Mouse (Mus musculus) liver, embryonic 11.5 days (tissue): ENCODE measurements around the gene Bcl6. TPM values are rescaled to one million over a fixed set of nuclear protein-coding genes. Genes with fewer than 3 reads are reported as not detected.
A peak's percentile ranks its signal among the peaks of the same experiment; 100 is the strongest.

Source experiments
- ATAC-seq: fragments of 200-750 bp; cut with Nextera tagmentation; replicated peaks from 2 replicates; pipeline ENCODE4 v1.8.0; 2017; ENCODE audit warnings: moderate number of reproducible peaks, mild to moderate bottlenecking, moderate TSS enrichment, moderate library complexity; ENCODE audit not compliant: low FRiP score
- DNase-seq: peaks from one replicate; pipeline ENCODE4 v3.0.0-alpha.2; 2017; ENCODE audit warnings: low spot score
- H3K27ac ChIP-seq: fragments of 300-500 bp; sonication (generic); 2 replicates; pipeline ENCODE4 v1.5.1; 2014; ENCODE audit warnings: mild to moderate bottlenecking, low read depth, low read length, control low read depth
- H3K27me3 ChIP-seq: fragments of 300-500 bp; sonication (generic); replicated peaks from 2 replicates; pipeline ENCODE4 v1.6.1; 2014; ENCODE audit warnings: low read length, mixed read lengths; ENCODE audit not compliant: control insufficient read depth, insufficient read depth
- H3K36me3 ChIP-seq: fragments of 300-500 bp; sonication (generic); 2 replicates; pipeline ENCODE4 v1.6.1; 2014; ENCODE audit warnings: mild to moderate bottlenecking, low read length, moderate library complexity, mixed read lengths; ENCODE audit not compliant: control insufficient read depth, insufficient read depth
- H3K4me1 ChIP-seq: fragments of 300-500 bp; sonication (generic); replicated peaks from 2 replicates; pipeline ENCODE4 v1.6.1; 2014; ENCODE audit warnings: low read length, mixed read lengths; ENCODE audit not compliant: control insufficient read depth, insufficient read depth
- H3K4me2 ChIP-seq: fragments of 300-500 bp; sonication (generic); 2 replicates; pipeline ENCODE4 v1.6.1; 2014; ENCODE audit warnings: mild to moderate bottlenecking, control low read depth, moderate library complexity
- H3K4me3 ChIP-seq: fragments of 300-500 bp; sonication (generic); 2 replicates; pipeline ENCODE4 v1.5.1; 2014; ENCODE audit warnings: low read depth, low read length, control low read depth
- H3K9ac ChIP-seq: fragments of 300-500 bp; sonication (generic); 2 replicates; pipeline ENCODE4 v1.6.1; 2014; ENCODE audit warnings: low read depth, low read length, control low read depth
- H3K9me3 ChIP-seq: fragments of 300-500 bp; sonication (generic); 2 replicates; pipeline ENCODE4 v1.6.1; 2016; ENCODE audit warnings: low read length, inconsistent platforms, mixed read lengths; ENCODE audit not compliant: control insufficient read depth
- WGBS: fragments of 180-500 bp; shearing (Covaris S2); extraction: QIAGEN DNeasy Blood & Tissue Kit; methylation state at CpG from one replicate; pipeline ENCODE4 v1.1.7; 2014; 5-methylcytosine and 5-hydroxymethylcytosine counted together
- polyA plus RNA-seq: library from polyadenylated mRNA; unstranded; fragments of >200 nt; fragmentation: Nextera tagmentation; extraction: Ambion mirVana; gene quantifications from 2 replicates; pipeline ENCODE4 v1.2.1, GENCODE M21; 2014

Bcl6 gene
- polyA plus RNA-seq, 1 experiment from 2014 or later, result 0.38 TPM

DNA sequence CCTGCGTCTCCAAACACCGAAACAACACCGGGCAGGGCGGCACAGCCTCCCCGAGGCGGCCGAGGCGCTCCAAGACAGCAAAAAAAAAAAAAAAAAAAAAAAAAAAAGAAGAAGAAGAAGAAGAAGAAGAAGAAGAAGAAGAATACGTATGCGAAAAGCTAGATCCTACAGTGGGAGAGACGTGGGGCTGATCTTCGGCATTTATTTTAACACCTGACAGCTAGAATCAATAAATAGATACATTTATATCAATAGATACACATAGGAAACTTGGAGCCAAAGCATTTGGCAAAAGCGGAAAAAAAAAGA is 541 bp downstream of the Bcl6 start:
- no peak for ATAC-seq
- Histone ChIP-seq H3K4me3 (peak overlapping the region; percentile 68), H3K27me3 (peaks cover 32% of the 10 kb centered on the region), H3K4me2 (peak overlapping the region; percentile 86), H3K9ac (peak overlapping the region; percentile 74), H3K4me1 (peaks cover 8% of the 10 kb centered on the region), H3K9me3 (no peaks in the 10 kb centered on the region), H3K36me3 (no peaks in the 10 kb centered on the region), H3K27ac (peak overlapping the region; percentile 93)
- DNase-seq, result no peak
- under 1% methylated on average over 13 of the region's 13 CpGs for WGBS

DNA sequence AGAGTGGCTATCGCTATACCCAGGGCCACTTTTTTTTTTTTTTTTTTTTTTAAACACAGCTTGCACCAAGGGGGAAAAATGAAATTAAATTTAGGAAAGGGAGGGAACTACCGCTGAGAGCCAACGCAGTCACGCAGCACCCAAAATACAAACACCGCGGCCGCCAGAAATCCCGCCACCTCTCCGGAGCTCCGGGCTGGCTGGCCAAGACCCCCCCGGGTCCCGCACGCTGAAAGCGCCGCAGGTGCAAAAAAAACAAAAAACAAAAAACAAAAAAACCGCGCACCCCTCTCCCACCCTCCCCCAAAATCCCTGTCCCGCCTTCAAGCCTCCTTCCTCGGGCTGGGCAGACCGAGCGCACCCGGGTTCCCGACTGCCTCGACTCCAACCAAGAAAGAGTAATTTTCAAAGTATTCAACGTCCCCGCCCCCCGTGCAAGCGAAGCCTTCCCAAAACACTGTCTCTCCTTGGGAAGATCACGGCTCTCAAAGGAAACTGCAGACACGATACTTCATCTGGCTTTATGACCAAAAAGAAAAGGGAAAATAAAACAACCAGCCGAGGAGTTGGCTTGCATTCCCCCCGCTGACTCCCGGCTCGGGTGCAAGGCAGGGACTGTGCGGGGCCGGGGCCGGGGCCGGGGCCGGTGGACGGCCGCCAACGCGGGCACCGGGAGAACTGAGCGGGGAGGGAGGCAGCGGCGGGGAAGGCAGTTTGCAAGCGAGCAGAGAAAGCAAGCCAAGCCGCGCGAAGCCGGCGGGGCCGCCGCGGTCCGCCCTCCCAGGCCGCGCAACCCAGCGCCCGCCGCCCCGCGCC is 1.1 kb downstream of the Bcl6 start:
- peak; percentile 64 for DNase-seq
- peak overlapping the region; percentile 68 for H3K4me3 ChIP-seq
- H3K9ac ChIP-seq, result peak overlapping the region; percentile 74
- ATAC-seq, result peak; percentile 23; the same call in 1 of the 2 replicates
- no peaks in the 10 kb centered on the region for H3K36me3 ChIP-seq
- WGBS, result under 1% methylated on average over 58 of the region's 64 CpGs
- H3K27ac ChIP-seq, result peak overlapping the region; percentile 93
- peaks cover 32% of the 10 kb centered on the region for H3K27me3 ChIP-seq
- peak overlapping the region; percentile 86 for H3K4me2 ChIP-seq
- peaks cover 10% of the 10 kb centered on the region for H3K4me1 ChIP-seq
- H3K9me3 ChIP-seq, result no peaks in the 10 kb centered on the region

DNA sequence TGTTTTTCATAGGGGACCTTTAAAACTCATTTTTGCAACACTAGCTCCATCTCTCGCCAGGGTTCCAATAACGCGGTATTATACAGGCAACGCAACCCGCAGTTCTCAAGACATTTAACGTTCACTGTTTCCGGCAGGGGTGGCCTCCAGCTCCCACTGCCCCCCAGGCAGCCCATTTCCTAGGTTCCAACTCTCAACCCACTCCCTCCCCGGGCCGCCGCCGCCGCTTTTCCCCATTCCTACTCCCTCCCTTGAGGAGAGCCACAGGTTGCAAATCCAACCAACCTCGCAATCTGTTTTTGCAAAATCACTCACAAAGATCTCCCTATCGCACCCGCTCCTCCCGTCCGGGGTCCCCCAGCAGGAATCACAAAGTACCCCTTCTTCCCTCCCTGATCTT is 1.8 kb downstream of the Bcl6 start:
- DNase-seq (peak; percentile 55), ATAC-seq (no peak)
- Histone ChIP-seq H3K27ac (peak overlapping the region; percentile 8; the same call in 1 of the 2 replicates), H3K4me2 (peak overlapping the region; percentile 86), H3K36me3 (no peaks in the 10 kb centered on the region), H3K9me3 (no peaks in the 10 kb centered on the region), H3K4me3 (peak overlapping the region; percentile 68), H3K9ac (peak overlapping the region; percentile 74), H3K4me1 (peaks cover 10% of the 10 kb centered on the region), H3K27me3 (peaks cover 34% of the 10 kb centered on the region)
- WGBS, result under 1% methylated on average over 17 of the region's 17 CpGs

DNA sequence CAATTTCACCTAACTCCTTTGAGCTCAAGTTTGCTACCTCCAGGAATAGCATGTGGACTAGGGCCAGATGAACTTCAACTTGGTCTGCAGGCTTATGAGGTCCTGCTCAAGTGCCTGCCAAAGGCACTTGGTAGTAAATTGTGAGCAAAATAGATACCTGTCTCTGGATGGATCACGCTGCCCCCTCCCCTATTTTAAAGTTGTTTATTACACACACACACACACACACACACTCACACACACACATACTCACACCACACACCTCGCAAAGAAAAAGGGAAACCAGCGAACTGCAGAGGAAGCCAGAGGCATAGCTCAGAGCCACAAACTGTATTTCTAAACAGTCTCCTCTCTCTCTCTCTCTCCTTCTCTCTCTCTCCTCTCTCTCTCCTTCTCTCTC is 2.5 kb downstream of the Bcl6 start:
- no peak for ATAC-seq
- H3K27me3 ChIP-seq, result peaks cover 41% of the 10 kb centered on the region
- H3K9ac ChIP-seq, result no peak overlapping the region
- peak overlapping the region; percentile 68; the same call in 1 of the 2 replicates for H3K4me3 ChIP-seq
- no peak overlapping the region for H3K27ac ChIP-seq
- H3K36me3 ChIP-seq, result no peaks in the 10 kb centered on the region
- H3K4me2 ChIP-seq, result peak overlapping the region; percentile 86
- H3K9me3 ChIP-seq, result no peaks in the 10 kb centered on the region
- DNase-seq, result no peak
- WGBS, result 6% methylated on average over 3 of the region's 3 CpGs
- peaks cover 10% of the 10 kb centered on the region for H3K4me1 ChIP-seq

DNA sequence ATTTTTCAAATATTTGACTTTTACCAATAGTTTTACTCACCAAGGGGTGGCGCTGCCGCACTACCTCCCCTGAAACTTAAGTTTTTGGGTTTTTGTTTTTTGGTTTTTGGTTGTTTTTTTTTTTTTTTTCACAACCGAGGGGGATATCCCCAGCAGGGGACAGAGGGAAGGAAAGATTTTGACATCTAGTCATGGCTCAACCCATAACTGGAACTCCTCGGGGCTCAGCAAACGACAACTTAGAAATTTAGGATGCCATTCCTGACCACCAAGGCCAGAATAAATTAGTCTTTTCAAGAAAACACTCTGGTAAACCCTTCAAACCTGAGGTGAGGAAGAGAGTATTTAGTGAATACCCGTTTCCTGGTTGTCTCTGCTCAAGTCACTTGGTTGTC is 3.2 kb downstream of the Bcl6 start:
- Histone ChIP-seq H3K9me3 (no peaks in the 10 kb centered on the region), H3K4me3 (no peak overlapping the region), H3K36me3 (no peaks in the 10 kb centered on the region), H3K4me2 (peak overlapping the region; percentile 81), H3K9ac (no peak overlapping the region), H3K27me3 (peaks cover 45% of the 10 kb centered on the region), H3K4me1 (peaks cover 17% of the 10 kb centered on the region), H3K27ac (no peak overlapping the region)
- WGBS, result 1% methylated on average over 6 of the region's 6 CpGs
- ATAC-seq (no peak), DNase-seq (no peak)

DNA sequence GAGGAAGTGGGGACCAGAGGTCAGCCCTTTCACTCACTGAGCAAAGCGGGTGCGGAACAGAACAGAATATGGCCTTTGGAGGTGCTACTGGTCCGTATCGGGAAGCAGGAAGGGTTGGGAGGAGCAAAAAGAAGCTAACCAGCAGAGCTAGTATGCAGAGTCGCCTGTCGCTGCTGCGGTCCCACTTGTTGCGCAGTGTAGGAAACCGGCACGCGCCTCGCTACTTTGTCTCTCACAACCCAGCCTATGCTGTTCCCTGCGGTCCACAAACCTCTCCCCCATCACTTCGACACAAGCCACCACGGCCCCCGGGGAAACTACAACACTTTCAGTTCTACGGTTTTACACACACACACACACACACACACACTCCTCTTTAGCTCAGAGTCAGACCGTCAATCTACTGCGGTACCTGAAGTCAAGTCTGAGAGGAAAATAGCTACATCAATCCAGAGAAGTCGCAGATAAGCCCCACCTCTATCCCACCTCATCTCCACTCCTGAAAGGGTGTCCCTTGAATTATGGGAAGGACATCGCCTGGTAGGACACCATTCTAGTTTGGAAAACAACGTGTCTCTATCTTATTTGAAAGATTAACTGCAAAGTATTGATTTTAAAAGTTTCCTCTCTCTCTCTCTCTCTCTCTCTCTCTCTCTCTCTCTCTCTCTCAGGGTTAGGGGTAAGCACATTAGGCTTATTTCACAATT is 3.7 kb downstream of the Bcl6 start:
- H3K9me3 ChIP-seq, result no peaks in the 10 kb centered on the region
- H3K4me3 ChIP-seq, result peak overlapping the region; percentile 45
- H3K9ac ChIP-seq, result peak overlapping the region; percentile 21; the same call in 1 of the 2 replicates
- no peak for ATAC-seq
- peaks cover 48% of the 10 kb centered on the region for H3K27me3 ChIP-seq
- H3K4me2 ChIP-seq, result peak overlapping the region; percentile 81
- H3K36me3 ChIP-seq, result no peaks in the 10 kb centered on the region
- 0 out of 2 replicates have a peak overlapping the region, but pooled peaks have one; percentile 10 for H3K27ac ChIP-seq
- DNase-seq, result peak; percentile 50
- 2% methylated on average over 22 of the region's 22 CpGs for WGBS
- peaks cover 17% of the 10 kb centered on the region for H3K4me1 ChIP-seq

DNA sequence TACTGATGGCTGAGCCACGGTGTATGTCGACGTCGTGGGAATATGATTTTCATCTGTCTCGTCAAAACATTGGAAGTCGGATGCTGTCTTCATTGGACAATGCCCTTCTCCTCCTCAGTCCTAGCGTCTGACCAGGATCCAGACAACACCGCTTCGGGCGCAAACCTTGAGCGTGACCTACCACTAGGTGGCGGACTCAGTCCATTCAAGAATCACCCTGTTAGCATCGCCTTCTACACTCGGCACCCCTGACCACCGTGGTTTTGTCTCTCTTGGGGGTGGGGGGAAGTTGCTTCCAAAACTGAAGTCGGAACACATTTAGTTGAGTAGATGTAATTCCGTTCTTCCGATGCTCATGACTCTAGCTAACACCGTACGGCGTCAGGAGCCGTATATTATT is 4.5 kb downstream of the Bcl6 start:
- WGBS, result 1% methylated on average over 22 of the region's 22 CpGs
- peaks cover 56% of the 10 kb centered on the region for H3K27me3 ChIP-seq
- peak; percentile 40; the same call in 1 of the 2 replicates for ATAC-seq
- peak overlapping the region; percentile 21; the same call in 1 of the 2 replicates for H3K9ac ChIP-seq
- H3K27ac ChIP-seq, result no peak overlapping the region
- peaks cover 17% of the 10 kb centered on the region for H3K4me1 ChIP-seq
- DNase-seq, result peak; percentile 84
- no peaks in the 10 kb centered on the region for H3K36me3 ChIP-seq
- H3K4me3 ChIP-seq, result peak overlapping the region; percentile 45
- peak overlapping the region; percentile 81 for H3K4me2 ChIP-seq
- H3K9me3 ChIP-seq, result no peaks in the 10 kb centered on the region

DNA sequence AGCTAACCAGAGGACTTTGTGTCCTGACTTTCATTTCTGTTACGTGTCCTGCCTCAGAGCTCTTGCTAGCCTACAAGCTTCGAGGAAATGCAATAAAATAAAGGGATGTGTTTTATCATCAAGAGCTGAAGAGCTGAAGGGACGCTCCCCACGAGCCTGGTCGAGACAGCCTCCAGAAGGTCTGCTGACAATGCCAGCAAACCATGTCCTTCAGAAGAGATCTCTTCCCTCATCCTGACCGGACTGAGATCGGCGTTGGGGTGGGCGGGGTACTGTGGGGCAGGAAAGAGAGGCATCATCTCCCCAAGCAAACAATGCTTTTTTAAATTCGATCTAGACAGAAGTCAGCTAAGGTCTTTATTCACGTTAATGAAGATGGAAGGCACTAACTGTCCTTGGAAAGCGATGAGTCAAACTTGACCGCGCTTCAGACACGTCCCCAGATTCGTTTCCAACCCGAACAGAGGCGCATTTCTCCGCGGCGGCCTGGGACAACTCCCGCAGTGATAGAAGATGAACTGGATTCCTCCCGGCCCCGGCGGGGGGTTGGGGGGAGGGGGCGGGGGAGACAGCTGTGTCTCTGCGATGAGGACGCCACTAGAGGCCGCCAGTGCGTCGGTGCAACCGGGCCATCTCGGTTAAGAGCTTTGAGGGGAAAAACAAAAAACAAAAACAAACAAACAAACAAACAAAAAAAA is 5.6 kb downstream of the Bcl6 start:
- WGBS, result under 1% methylated on average over 33 of the region's 33 CpGs
- H3K36me3 ChIP-seq, result no peaks in the 10 kb centered on the region
- peak overlapping the region; percentile 81 for H3K4me2 ChIP-seq
- ATAC-seq (no peak), DNase-seq (peak; percentile 73)
- peak overlapping the region; percentile 38; the same call in 1 of the 2 replicates for H3K9ac ChIP-seq
- H3K4me3 ChIP-seq, result peak overlapping the region; percentile 39
- no peaks in the 10 kb centered on the region for H3K9me3 ChIP-seq
- H3K27me3 ChIP-seq, result peaks cover 56% of the 10 kb centered on the region
- H3K4me1 ChIP-seq, result peaks cover 17% of the 10 kb centered on the region
- no peak overlapping the region for H3K27ac ChIP-seq
